In the genomic region with DNA sequence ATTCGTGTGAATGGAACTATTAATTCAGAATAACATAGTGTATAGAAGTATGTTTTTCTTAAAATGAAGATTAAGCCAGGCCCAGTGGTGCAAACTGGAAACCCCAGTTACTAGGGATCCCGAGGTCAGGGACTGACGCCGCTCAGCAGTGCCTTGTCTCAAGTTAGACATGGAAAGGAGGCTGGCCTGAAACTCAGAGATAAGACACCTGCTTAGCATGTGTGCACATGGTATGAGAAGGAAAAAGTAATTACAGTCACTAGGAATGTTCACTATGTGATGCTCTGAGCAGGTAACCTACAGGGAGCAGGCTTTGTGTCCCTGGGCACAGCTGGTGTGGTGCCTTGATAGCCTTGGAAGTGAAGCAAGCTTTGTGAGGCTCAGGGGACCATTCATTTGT, we compare ENCODE assay signal across 28 mouse cellular contexts. TPM values are rescaled to one million over a fixed set of nuclear protein-coding genes. Genes with fewer than 3 reads are reported as not detected.
A peak's percentile ranks its signal among the peaks of the same experiment; 100 is the strongest.
DNase-seq lines count a peak whose midpoint lies in the region; ATAC-seq and TF ChIP-seq lines count a peak whose summit lies in the region.
"Had no signal": no experiment of that assay in that cellular context is flagged by ENCODE, and none has a peak within 500 bp of the region (broad histone marks: within the 10 kb centered on the region; RNA-seq: fewer than 3 reads in every experiment).

No protein-coding gene starts in this region.

- TF ChIP-seq EP300 in liver, postnatal 0 days (IDR thresholded peaks at IDR 0.05; ENCODE audit: low read depth) = no peak

- no peak for TF ChIP-seq CTCF in liver, postnatal 0 days (IDR thresholded peaks at IDR 0.05; ENCODE audit: low read depth)

- ATAC-seq in liver, embryonic 11.5 days (replicated peaks; ENCODE audit: low FRiP score) = peak; percentile 50; the same call in 1 of the 2 replicates
- ATAC-seq in liver, postnatal 0 days = no peak
- peak; percentile 52 for ATAC-seq in liver, embryonic 13.5 days (ENCODE audit: low read depth)
- ATAC-seq in liver, embryonic 16.5 days (ENCODE audit: low read depth) = 0 out of 2 replicates have a peak, but pooled peaks have one; percentile 11
- no peak for ATAC-seq in hindbrain, embryonic 16.5 days
- ATAC-seq: activated CD4-positive, CD25-positive, alpha-beta regulatory T cell, adult 4 months; CD4-positive, CD25-positive, alpha-beta regulatory T cell, adult 4 months; forebrain, embryonic 13.5 days; forebrain, embryonic 16.5 days had no signal

- 67% methylated on average over 4 of the region's 4 CpGs for WGBS in liver, embryonic 11.5 days
- WGBS in liver, postnatal 0 days (ENCODE audit: insufficient replicate concordance) = 74% methylated on average over 4 of the region's 4 CpGs
- 33% methylated on average over 4 of the region's 4 CpGs for WGBS in liver, embryonic 13.5 days (ENCODE audit: insufficient replicate concordance)
- WGBS in liver, embryonic 16.5 days (ENCODE audit: insufficient replicate concordance) = 55% methylated on average over 4 of the region's 4 CpGs
- WGBS in hindbrain, embryonic 16.5 days = 95% methylated on average over 4 of the region's 4 CpGs

- DNase-seq in liver, embryonic 11.5 days (ENCODE audit: low spot score) = no peak
- no peak for DNase-seq in liver, postnatal 0 days
- DNase-seq in liver, embryonic 13.5 days = no peak
- DNase-seq in lung, postnatal 36 days = no peak
- DNase-seq: adrenal gland, adult 8-10 months; adrenal gland, postnatal 36 days; cerebellum, adult 18-20 months; cerebellum, adult 9-10 months; cerebellum, postnatal 14 days; gastrocnemius, postnatal 10 days; gastrocnemius, postnatal 36 days; heart, adult 2 months; heart, postnatal 14 days; heart, postnatal 4 days had no signal

- H3K4me2 ChIP-seq in liver, embryonic 11.5 days = no peak overlapping the region
- H3K4me2 ChIP-seq in liver, postnatal 0 days (ENCODE audit: low read depth, low read length) = no peak overlapping the region
- H3K4me2 ChIP-seq in liver, embryonic 13.5 days = no peak overlapping the region
- no peak overlapping the region for H3K4me2 ChIP-seq in liver, embryonic 16.5 days (ENCODE audit: low read depth, low read length)
- no peak overlapping the region for H3K4me2 ChIP-seq in hindbrain, embryonic 16.5 days (ENCODE audit: low read length)
- H3K4me2 ChIP-seq: forebrain, embryonic 13.5 days; heart, embryonic 13.5 days; hindbrain, embryonic 14.5 days had no signal

- H3K4me3 ChIP-seq in liver, embryonic 11.5 days (ENCODE audit: low read depth, low read length) = no peak overlapping the region
- no peak overlapping the region for H3K4me3 ChIP-seq in liver, postnatal 0 days (ENCODE audit: low read depth, low read length)
- H3K4me3 ChIP-seq in liver, embryonic 13.5 days (replicated peaks) = no peak overlapping the region
- no peak overlapping the region for H3K4me3 ChIP-seq in liver, embryonic 16.5 days (ENCODE audit: low read depth, low read length)
- H3K4me3 ChIP-seq in hindbrain, embryonic 16.5 days (ENCODE audit: low read length) = no peak overlapping the region
- H3K4me3 ChIP-seq: forebrain, embryonic 10.5 days; forebrain, embryonic 13.5 days; heart, adult 2 months; heart, embryonic 10.5 days; heart, embryonic 13.5 days had no signal

- peaks cover 42% of the 10 kb centered on the region for H3K36me3 ChIP-seq in liver, embryonic 11.5 days (ENCODE audit: control insufficient read depth, insufficient read depth, low read length)
- H3K36me3 ChIP-seq in liver, postnatal 0 days (replicated peaks; ENCODE audit: insufficient read depth, low read length) = peaks cover 91% of the 10 kb centered on the region
- H3K36me3 ChIP-seq in liver, embryonic 13.5 days = peaks cover 99% of the 10 kb centered on the region
- H3K36me3 ChIP-seq in liver, embryonic 16.5 days (ENCODE audit: control insufficient read depth, insufficient read depth) = peaks cover 85% of the 10 kb centered on the region
- peaks cover 31% of the 10 kb centered on the region for H3K36me3 ChIP-seq in hindbrain, embryonic 16.5 days (ENCODE audit: control insufficient read depth, insufficient read depth, low read length)

- H3K4me1 ChIP-seq in liver, embryonic 11.5 days (replicated peaks; ENCODE audit: control insufficient read depth, insufficient read depth, low read length) = peaks cover 8% of the 10 kb centered on the region
- no peaks in the 10 kb centered on the region for H3K4me1 ChIP-seq in liver, postnatal 0 days (ENCODE audit: insufficient read depth)
- peaks cover 21% of the 10 kb centered on the region for H3K4me1 ChIP-seq in liver, embryonic 13.5 days (replicated peaks)
- H3K4me1 ChIP-seq in liver, embryonic 16.5 days (ENCODE audit: control insufficient read depth, low read depth, low read length) = no peaks in the 10 kb centered on the region
- H3K4me1 ChIP-seq in hindbrain, embryonic 16.5 days (ENCODE audit: control insufficient read depth, insufficient read depth, low read depth, low read length) = no peaks in the 10 kb centered on the region
- H3K4me1 ChIP-seq: forebrain, embryonic 13.5 days had no signal

- H3K27me3 ChIP-seq in liver, embryonic 11.5 days (replicated peaks; ENCODE audit: control insufficient read depth, insufficient read depth, low read length) = no peaks in the 10 kb centered on the region
- no peaks in the 10 kb centered on the region for H3K27me3 ChIP-seq in liver, postnatal 0 days (ENCODE audit: insufficient read depth, low read length)
- H3K27me3 ChIP-seq in liver, embryonic 13.5 days = no peaks in the 10 kb centered on the region
- H3K27me3 ChIP-seq in liver, embryonic 16.5 days (ENCODE audit: control insufficient read depth, insufficient read depth, low read depth, low read length) = no peaks in the 10 kb centered on the region
- H3K27me3 ChIP-seq in hindbrain, embryonic 16.5 days (replicated peaks; ENCODE audit: control insufficient read depth, insufficient read depth, low read length) = no peaks in the 10 kb centered on the region
- H3K27me3 ChIP-seq: forebrain, embryonic 13.5 days; heart, embryonic 13.5 days had no signal

- H3K9ac ChIP-seq in liver, embryonic 11.5 days (ENCODE audit: low read depth, low read length) = no peak overlapping the region
- no peak overlapping the region for H3K9ac ChIP-seq in liver, postnatal 0 days (replicated peaks)
- no peak overlapping the region for H3K9ac ChIP-seq in liver, embryonic 13.5 days
- H3K9ac ChIP-seq in liver, embryonic 16.5 days (ENCODE audit: low read depth, low read length) = no peak overlapping the region
- no peak overlapping the region for H3K9ac ChIP-seq in hindbrain, embryonic 16.5 days (ENCODE audit: low read depth, low read length)
- H3K9ac ChIP-seq: forebrain, embryonic 13.5 days; heart, embryonic 13.5 days; hindbrain, embryonic 14.5 days had no signal

- H3K27ac ChIP-seq in liver, embryonic 11.5 days (ENCODE audit: low read depth, low read length) = no peak overlapping the region
- H3K27ac ChIP-seq in liver, postnatal 0 days (ENCODE audit: low read depth) = no peak overlapping the region
- no peak overlapping the region for H3K27ac ChIP-seq in liver, embryonic 13.5 days
- H3K27ac ChIP-seq in liver, embryonic 16.5 days (ENCODE audit: low read length) = no peak overlapping the region
- no peak overlapping the region for H3K27ac ChIP-seq in hindbrain, embryonic 16.5 days (ENCODE audit: low read depth, low read length)
- H3K27ac ChIP-seq: forebrain, embryonic 10.5 days; forebrain, embryonic 13.5 days; heart, adult 2 months; heart, embryonic 10.5 days; heart, embryonic 13.5 days; hindbrain, embryonic 14.5 days had no signal

- H3K9me3 ChIP-seq in liver, embryonic 11.5 days (ENCODE audit: control insufficient read depth, low read length) = no peaks in the 10 kb centered on the region
- no peaks in the 10 kb centered on the region for H3K9me3 ChIP-seq in liver, postnatal 0 days (ENCODE audit: low read length)
- no peaks in the 10 kb centered on the region for H3K9me3 ChIP-seq in liver, embryonic 13.5 days (replicated peaks)
- no peaks in the 10 kb centered on the region for H3K9me3 ChIP-seq in liver, embryonic 16.5 days (replicated peaks; ENCODE audit: control insufficient read depth, low read length)
- H3K9me3 ChIP-seq in hindbrain, embryonic 16.5 days (ENCODE audit: control insufficient read depth, low read length) = no peaks in the 10 kb centered on the region
- H3K9me3 ChIP-seq: forebrain, embryonic 10.5 days; forebrain, embryonic 13.5 days; heart, embryonic 10.5 days; heart, embryonic 13.5 days had no signal

RNA-seq across cellular contexts. Expression of a gene that starts 15.2 kb away (rescaled TPM):
- 93.0 and 102 TPM in 2 replicates for polyA plus RNA-seq in liver, embryonic 11.5 days (2014; fragmentation: Nextera tagmentation; extraction: Ambion mirVana)
- polyA plus RNA-seq in liver, postnatal 0 days (2015; fragmentation: Nextera tagmentation; extraction: Ambion mirVana) = 107 and 121 TPM in 2 replicates
- 154 and 158 TPM in 2 replicates for polyA plus RNA-seq in liver, embryonic 13.5 days (2015; fragmentation: Nextera tagmentation; extraction: Ambion mirVana)
- 156 and 159 TPM in 2 replicates for polyA plus RNA-seq in liver, embryonic 16.5 days (2015; fragmentation: Nextera tagmentation; extraction: Ambion mirVana)
- 182 and 193 TPM in 2 replicates for polyA plus RNA-seq in hindbrain, embryonic 16.5 days (2015; fragmentation: Nextera tagmentation; extraction: Ambion mirVana)

RNA-seq across cellular contexts. Expression of a gene that starts 32.7 kb away (rescaled TPM):
- polyA plus RNA-seq in liver, embryonic 11.5 days (2014; fragmentation: Nextera tagmentation; extraction: Ambion mirVana) = 0.07 TPM in 1 of 2 replicates, not detected in the other
- polyA plus RNA-seq in liver, postnatal 0 days (2015; fragmentation: Nextera tagmentation; extraction: Ambion mirVana) = not detected in 2 replicates
- polyA plus RNA-seq in liver, embryonic 13.5 days (2015; fragmentation: Nextera tagmentation; extraction: Ambion mirVana) = not detected in 2 replicates
- 0.06 and 0.14 TPM in 2 replicates for polyA plus RNA-seq in liver, embryonic 16.5 days (2015; fragmentation: Nextera tagmentation; extraction: Ambion mirVana)
- polyA plus RNA-seq in hindbrain, embryonic 16.5 days (2015; fragmentation: Nextera tagmentation; extraction: Ambion mirVana) = 0.10 and 0.19 TPM in 2 replicates
- polyA plus RNA-seq: activated CD4-positive, CD25-positive, alpha-beta regulatory T cell, adult 4 months; C2C12; CD4-positive, CD25-positive, alpha-beta regulatory T cell, adult 4 months; embryonic facial prominence, embryonic 11.5 days; embryonic facial prominence, embryonic 14.5 days; forebrain, embryonic 13.5 days; heart, embryonic 10.5 days; hindbrain, embryonic 11.5 days; hindbrain, embryonic 14.5 days had no signal

Comparison
In these comparisons a context has a peak if more than half of its experiments do, and no peak if none do; other contexts are left out.
1. ATAC-seq: peak in liver, embryonic 11.5 days (single experiment), liver, embryonic 13.5 days (single experiment) and liver, embryonic 16.5 days (single experiment); none in liver, postnatal 0 days (single experiment) and hindbrain, embryonic 16.5 days (single experiment).